Mouse (Mus musculus): ENCODE results near the gene Stab2.

Stab2 gene

GRCm38 (mm10) chr10:86889440-86889839 lies 118.4 kb downstream of the Stab2 start:
- DNase-seq: no peak

GRCm38 (mm10) chr10:86886434-86886833 lies 121.4 kb downstream of the Stab2 start:
- no peak for DNase-seq

- DNase-seq: no peak
Observed at GRCm38 (mm10) chr10:86881448-86881847, 126.4 kb downstream of the Stab2 start.

GRCm38 (mm10) chr10:86880071-86880806 lies 127.6 kb downstream of the Stab2 start:
- no peak for DNase-seq

- DNase-seq: no peak
Observed at GRCm38 (mm10) chr10:86878721-86879120, 129.1 kb downstream of the Stab2 start.

- DNase-seq: no peak
Observed at GRCm38 (mm10) chr10:86872591-86872990, 135.2 kb downstream of the Stab2 start.

GRCm38 (mm10) chr10:86872121-86872520 lies 135.7 kb downstream of the Stab2 start:
- DNase-seq: no peak

GRCm38 (mm10) chr10:86863429-86863828 lies 144.4 kb downstream of the Stab2 start:
- DNase-seq: no peak

- DNase-seq: peak; percentile 51
Observed at GRCm38 (mm10) chr10:86862496-86862895, 145.3 kb downstream of the Stab2 start.

GRCm38 (mm10) chr10:86860396-86860795 lies 147.4 kb downstream of the Stab2 start:
- no peak for DNase-seq

GRCm38 (mm10) chr10:86853433-86853832 lies 154.4 kb downstream of the Stab2 start:
- DNase-seq: no peak

- DNase-seq: no peak
Observed at GRCm38 (mm10) chr10:86852160-86852559, 155.7 kb downstream of the Stab2 start.

GRCm38 (mm10) chr10:86849508-86849907 lies 158.3 kb downstream of the Stab2 start:
- no peak for DNase-seq

- DNase-seq: no peak
Observed at GRCm38 (mm10) chr10:86849087-86849486, 158.7 kb downstream of the Stab2 start.

- DNase-seq: peak; percentile 34
Observed at GRCm38 (mm10) chr10:86846926-86847467, 160.8 kb downstream of the Stab2 start.

GRCm38 (mm10) chr10:86842659-86843058 lies 165.2 kb downstream of the Stab2 start:
- DNase-seq: no peak

- no peak for DNase-seq
Observed at GRCm38 (mm10) chr10:86838827-86839226, 169.0 kb downstream of the Stab2 start.

GRCm38 (mm10) chr10:86836784-86837183 lies 171.0 kb downstream of the Stab2 start:
- no peak for DNase-seq

- DNase-seq: no peak
Observed at GRCm38 (mm10) chr10:86829515-86829914, 178.3 kb downstream of the Stab2 start.

- peak; percentile 64 for DNase-seq
Observed at GRCm38 (mm10) chr10:86828221-86829135, 179.3 kb downstream of the Stab2 start.

- no peak for DNase-seq
Observed at GRCm38 (mm10) chr10:86826929-86827328, 180.9 kb downstream of the Stab2 start.

GRCm38 (mm10) chr10:86825871-86826522 lies 181.8 kb downstream of the Stab2 start:
- peak; percentile 84 for DNase-seq

- DNase-seq: peak; percentile 46
Observed at GRCm38 (mm10) chr10:86824871-86825270, 183.0 kb downstream of the Stab2 start.

Data from kidney, adult 18-20 months (tissue).